Mouse (Mus musculus): ENCODE results near the gene Zfp275. TPM values are rescaled to one million over a fixed set of nuclear protein-coding genes. Genes with fewer than 3 reads are reported as not detected.

The Zfp275 gene
- polyA plus RNA-seq (2017; shearing (Covaris generic)) = 21.8 TPM

DNA sequence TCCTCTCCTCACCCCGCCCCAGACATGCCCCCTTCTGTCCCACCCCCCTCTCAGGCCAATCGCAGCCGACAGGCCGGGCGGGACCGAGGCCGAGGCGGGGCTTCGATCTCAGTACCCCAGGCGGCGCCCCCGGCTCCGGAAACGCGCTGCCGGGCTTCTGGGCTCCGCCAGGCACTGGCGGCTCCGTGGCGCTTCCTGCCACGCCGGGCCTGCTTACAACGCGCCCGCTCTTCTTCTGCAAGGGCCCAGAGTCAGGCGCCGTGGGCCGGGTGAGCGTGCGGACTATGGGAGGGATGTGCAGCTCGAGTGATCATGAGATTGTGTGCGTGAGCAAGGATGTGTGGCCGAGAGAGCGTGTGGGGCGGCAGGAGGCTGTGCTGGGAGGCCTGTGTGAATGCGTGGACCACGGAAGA lies at the start of gene Zfp275:
TSS of gene Zfp275 (plus strand) at position 139 of the 413 bp plus-strand sequence.

DNA sequence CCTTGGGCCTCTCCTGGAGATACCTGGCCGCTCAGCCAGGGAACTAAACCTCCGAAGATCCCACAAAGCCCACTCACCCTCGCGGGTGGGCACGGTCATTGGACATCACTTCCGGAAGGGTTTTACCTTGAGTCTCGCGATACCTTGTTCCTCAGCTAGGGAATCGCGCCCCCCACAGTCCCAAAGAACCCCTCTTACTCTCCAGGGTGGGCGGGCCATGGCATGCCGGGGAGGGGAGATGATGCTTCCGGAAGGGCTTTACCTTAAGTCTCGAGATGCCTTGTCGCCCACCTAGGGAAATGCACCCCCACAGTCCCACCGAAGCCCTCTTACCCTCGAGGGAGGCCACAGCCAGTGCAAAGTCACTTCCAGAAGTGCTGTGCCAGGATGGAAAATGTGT lies 49.5 kb upstream of the Zfp275 start, which contains the start of the genes Xlr5a and Xlr5c:
TSS of gene Xlr5a (minus strand) at position 101 of the 400 bp plus-strand sequence.
TSS of gene Xlr5c (minus strand) at position 101 of the 400 bp plus-strand sequence.

DNA sequence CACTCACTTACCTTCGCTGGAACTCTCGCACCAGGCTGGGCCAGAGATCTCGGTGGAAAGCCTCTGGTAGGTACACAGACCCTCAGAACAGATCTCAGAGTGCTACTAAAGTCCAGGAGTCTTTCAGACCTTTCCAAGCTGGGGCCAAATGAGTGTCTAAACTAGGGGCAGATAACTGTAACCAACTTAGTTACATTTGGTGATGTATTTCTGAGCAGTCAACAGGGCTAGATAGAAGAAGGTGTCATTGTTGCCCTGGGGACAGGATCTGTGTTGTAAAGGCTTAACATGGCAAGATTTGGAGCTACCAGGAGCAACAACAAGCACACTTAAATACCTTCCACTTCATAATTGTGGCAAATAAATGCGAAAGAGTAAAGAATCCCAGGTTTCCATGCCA lies 5.7 kb upstream of the Zfp275 start, which contains the start of gene Gm45015:
TSS of gene Gm45015 (minus strand) at position 101 of the 400 bp plus-strand sequence.

GRCm38 (mm10) chrX:73398636-73399035 lies 56.2 kb downstream of the Zfp275 start, which contains the start of gene Gm18336:
Gene Gm18336, minus strand, starts transcription at chrX:73398736.

Other genes starting within 250 kb of the Zfp275 start
- gene Xlr3a, start 245.5 kb upstream of the Zfp275 start, polyA plus RNA-seq (2017; shearing (Covaris generic)) = 1.1 TPM
- gene Gm14685, start 225.6 kb upstream of the Zfp275 start, polyA plus RNA-seq (2017; shearing (Covaris generic)) = 0.11 TPM
- gene Xlr5b, start 193.8 kb upstream of the Zfp275 start, polyA plus RNA-seq (2017; shearing (Covaris generic)) = not detected
- 0.20 TPM for gene DXBay18, start 193.2 kb upstream of the Zfp275 start, polyA plus RNA-seq (2017; shearing (Covaris generic))
- not detected for gene Spin2d, start 165.6 kb upstream of the Zfp275 start, polyA plus RNA-seq (2017; shearing (Covaris generic))
- gene Xlr3b, start 150.4 kb upstream of the Zfp275 start, polyA plus RNA-seq (2017; shearing (Covaris generic)) = 13.7 TPM
- 160 TPM for gene Xlr4b, start 128.3 kb upstream of the Zfp275 start, polyA plus RNA-seq (2017; shearing (Covaris generic))
- gene F8a, start 114.3 kb upstream of the Zfp275 start, polyA plus RNA-seq (2017; shearing (Covaris generic)) = 2.7 TPM
- gene Xlr4c, start 99.5 kb upstream of the Zfp275 start, polyA plus RNA-seq (2017; shearing (Covaris generic)) = 113 TPM
- not detected for gene Xlr3c, start 77.2 kb upstream of the Zfp275 start, polyA plus RNA-seq (2017; shearing (Covaris generic))
- gene Xlr5a, start 49.6 kb upstream of the Zfp275 start, polyA plus RNA-seq (2017; shearing (Covaris generic)) = not detected
- gene Xlr5c, start 49.6 kb upstream of the Zfp275 start, polyA plus RNA-seq (2017; shearing (Covaris generic)) = not detected
- gene Gm45015, start 5.8 kb upstream of the Zfp275 start, polyA plus RNA-seq (2017; shearing (Covaris generic)) = not detected
- gene Gm18336, start 56.1 kb downstream of the Zfp275 start, polyA plus RNA-seq (2017; shearing (Covaris generic)) = not detected
- gene Zfp92, start 68.5 kb downstream of the Zfp275 start, polyA plus RNA-seq (2017; shearing (Covaris generic)) = 0.24 TPM
- not detected for gene Trex2, start 92.7 kb downstream of the Zfp275 start, polyA plus RNA-seq (2017; shearing (Covaris generic))
- gene Haus7, start 116.4 kb downstream of the Zfp275 start, polyA plus RNA-seq (2017; shearing (Covaris generic)) = 33.2 TPM
- gene Bgn, start 141.0 kb downstream of the Zfp275 start, polyA plus RNA-seq (2017; shearing (Covaris generic)) = not detected
- not detected for gene Atp2b3, start 160.5 kb downstream of the Zfp275 start, polyA plus RNA-seq (2017; shearing (Covaris generic))